Mouse (Mus musculus) central nervous system, embryonic 18 days (tissue): ENCODE data around the gene 4930522H14Rik. TPM values are rescaled to one million over a fixed set of nuclear protein-coding genes. Genes with fewer than 3 reads are reported as not detected.

Experiments used
- polyA plus RNA-seq: library from polyadenylated mRNA; depleted of rRNA; stranded (reverse); fragments of >200 nt; gene quantifications from 2 replicates; pipeline ENCODE4 v1.2.3, GENCODE M21; 2012; rRNA removed

Gene 4930522H14Rik
- not detected in 2 replicates for polyA plus RNA-seq

DNA sequence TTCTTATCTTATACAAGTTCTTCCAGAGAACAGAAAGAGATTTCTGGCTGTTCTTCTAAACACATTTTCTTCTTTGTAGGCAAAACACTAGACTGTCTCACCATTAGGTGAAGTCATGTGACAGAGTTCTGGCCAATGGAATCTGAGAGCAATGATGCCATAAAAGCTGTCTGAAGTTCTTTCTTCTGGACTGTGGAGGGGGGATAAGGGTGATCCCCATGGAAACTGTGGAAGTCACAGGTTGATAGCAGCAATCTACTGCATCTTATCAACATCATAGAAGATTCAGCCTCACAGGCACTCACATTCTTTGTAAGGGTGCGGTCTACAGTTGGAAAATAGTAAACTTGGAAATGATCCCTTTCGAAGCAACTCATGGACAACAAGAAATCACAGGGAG, at the start of gene 4930522H14Rik:
Gene 4930522H14Rik (minus strand): TSS at position 187 of the 400 bp plus-strand sequence.

DNA sequence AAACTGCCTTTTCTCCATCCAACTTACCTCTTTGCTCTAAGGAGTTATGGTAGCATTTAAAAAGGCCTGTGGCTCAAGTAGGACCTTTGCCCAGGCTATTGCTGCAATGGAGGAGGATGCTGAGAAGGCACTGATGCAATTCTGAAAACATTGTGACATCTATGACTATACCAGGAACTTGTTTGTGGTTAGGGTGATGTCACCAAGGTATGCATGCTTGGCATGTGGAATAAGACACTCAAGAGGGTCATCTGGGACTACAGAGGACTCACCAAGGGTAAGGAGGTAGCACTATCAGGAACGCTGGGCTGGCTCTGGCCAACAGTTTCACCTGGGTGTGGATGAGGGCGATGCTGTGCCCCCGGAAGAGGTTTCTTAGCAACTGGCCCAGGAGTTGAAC, 46.5 kb downstream of the 4930522H14Rik start, which contains the start of gene Rnf11:
Gene Rnf11 (minus strand): TSS at position 108 of the 400 bp plus-strand sequence.

Other genes starting within 250 kb of the 4930522H14Rik start
- gene Ttc39a, start 124.7 kb downstream of the 4930522H14Rik start, polyA plus RNA-seq = 2.5 and 3.0 TPM in 2 replicates
- gene Rnf11, start 46.6 kb downstream of the 4930522H14Rik start, polyA plus RNA-seq = 100 and 108 TPM in 2 replicates
- gene Cdkn2c, start 135.9 kb upstream of the 4930522H14Rik start, polyA plus RNA-seq = 6.6 and 7.5 TPM in 2 replicates
- 27.3 and 27.7 TPM in 2 replicates for gene Faf1, start 145.3 kb upstream of the 4930522H14Rik start, polyA plus RNA-seq